Mouse (Mus musculus): ENCODE data around the gene Pla2g16. TPM values are rescaled to one million over a fixed set of nuclear protein-coding genes. Genes with fewer than 3 reads are reported as not detected.
A peak's percentile ranks its signal among the peaks of the same experiment; 100 is the strongest.

Gene Pla2g16
- polyA plus RNA-seq, 1 experiment from 2014 or later = 2.7 TPM

DNA sequence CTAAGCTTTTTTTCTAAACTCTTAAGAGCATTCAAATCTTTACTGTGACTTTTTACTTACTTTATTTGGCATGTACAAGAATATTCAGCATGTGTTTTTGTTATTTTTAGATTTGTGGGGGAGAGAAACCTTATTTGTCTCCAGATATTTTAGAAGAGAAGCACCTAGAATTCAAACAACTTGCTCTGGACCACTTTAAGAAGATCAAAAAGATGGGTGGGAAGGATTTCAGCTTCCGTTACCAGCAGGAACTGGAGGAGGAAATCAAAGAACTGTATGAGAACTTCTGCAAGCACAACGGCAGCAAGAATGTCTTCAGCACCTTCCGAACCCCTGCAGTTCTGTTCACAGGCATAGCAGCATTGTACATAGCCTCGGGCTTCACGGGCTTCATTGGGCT lies 25.4 kb upstream of the Pla2g16 start:
- Histone ChIP-seq H3K9me3 (ENCODE audit: control insufficient read depth, low read length) (no peaks in the 10 kb centered on the region), H3K27me3 (ENCODE audit: control insufficient read depth, insufficient read depth, low read length) (no peaks in the 10 kb centered on the region), H3K9ac (ENCODE audit: low read depth, low read length) (no peak overlapping the region), H3K4me1 (replicated peaks; ENCODE audit: control insufficient read depth, insufficient read depth, low read length) (no peaks in the 10 kb centered on the region), H3K4me2 (replicated peaks; ENCODE audit: low read depth, low read length) (no peak overlapping the region), H3K36me3 (ENCODE audit: control insufficient read depth, insufficient read depth, low read length) (no peaks in the 10 kb centered on the region), H3K27ac (ENCODE audit: low read depth, low read length) (no peak overlapping the region), H3K4me3 (ENCODE audit: low read depth, low read length) (no peak overlapping the region)
- ATAC-seq (ENCODE audit: low FRiP score) (no peak), DNase-seq (ENCODE audit: low spot score) (no peak)
- WGBS = 90% methylated on average over 5 of the region's 5 CpGs

DNA sequence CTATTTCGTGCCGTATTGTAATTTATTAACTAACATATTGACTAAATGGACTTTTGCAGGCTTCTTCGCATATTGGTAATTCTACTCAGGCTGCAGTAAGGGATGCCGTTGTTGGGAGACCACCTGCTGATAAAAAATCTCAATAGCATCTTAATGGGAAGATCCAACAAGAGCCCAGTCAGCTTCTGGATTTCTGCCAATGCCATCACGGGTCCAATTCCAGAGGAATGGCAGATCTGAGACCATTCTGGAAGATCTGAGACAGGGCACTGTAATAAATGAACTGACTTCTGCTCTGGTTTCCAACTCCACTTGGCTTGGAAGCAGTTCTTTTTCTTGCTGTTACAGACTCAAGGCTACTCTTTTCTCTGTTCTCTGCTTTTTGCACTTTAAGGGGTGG lies 23.4 kb upstream of the Pla2g16 start:
- no peak for DNase-seq (ENCODE audit: low spot score)

DNA sequence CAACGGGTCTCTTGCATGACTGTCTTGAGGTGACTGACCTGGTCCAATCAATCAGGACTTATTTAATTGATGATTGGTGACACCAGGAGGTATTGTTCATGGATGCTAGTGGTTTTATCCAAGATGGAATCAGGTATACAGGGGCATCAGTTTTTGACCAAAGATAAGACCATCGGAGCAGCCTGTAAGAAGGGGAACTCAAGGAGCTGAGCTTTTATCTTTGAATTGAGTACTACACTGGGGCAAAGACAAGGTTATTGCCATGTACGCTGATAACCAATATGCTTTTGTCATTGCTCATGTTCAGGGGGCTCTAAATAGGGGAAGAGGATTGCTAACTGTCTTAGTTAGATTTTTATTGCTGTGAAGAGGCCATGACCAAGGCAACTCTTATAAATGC lies 8.3 kb upstream of the Pla2g16 start:
- Histone ChIP-seq H3K9me3 (ENCODE audit: control insufficient read depth, low read length) (no peaks in the 10 kb centered on the region), H3K36me3 (ENCODE audit: control insufficient read depth, insufficient read depth, low read length) (no peaks in the 10 kb centered on the region), H3K4me3 (ENCODE audit: low read depth, low read length) (no peak overlapping the region), H3K27me3 (ENCODE audit: control insufficient read depth, insufficient read depth, low read length) (no peaks in the 10 kb centered on the region), H3K9ac (ENCODE audit: low read depth, low read length) (no peak overlapping the region), H3K4me1 (replicated peaks; ENCODE audit: control insufficient read depth, insufficient read depth, low read length) (no peaks in the 10 kb centered on the region), H3K4me2 (replicated peaks; ENCODE audit: low read depth, low read length) (no peak overlapping the region), H3K27ac (ENCODE audit: low read depth, low read length) (no peak overlapping the region)
- WGBS = 86% methylated on average over 3 of the region's 3 CpGs
- DNase-seq (ENCODE audit: low spot score) = no peak
- no peak for ATAC-seq (ENCODE audit: low FRiP score)

More for the DNA sequence above, 23.4 kb upstream of the Pla2g16 start:
- H3K4me3 ChIP-seq (ENCODE audit: low read depth, low read length) = no peak overlapping the region
- no peaks in the 10 kb centered on the region for H3K36me3 ChIP-seq (ENCODE audit: control insufficient read depth, insufficient read depth, low read length)
- H3K9ac ChIP-seq (ENCODE audit: low read depth, low read length) = no peak overlapping the region
- no peak overlapping the region for H3K4me2 ChIP-seq (replicated peaks; ENCODE audit: low read depth, low read length)
- no peaks in the 10 kb centered on the region for H3K27me3 ChIP-seq (ENCODE audit: control insufficient read depth, insufficient read depth, low read length)
- H3K9me3 ChIP-seq (ENCODE audit: control insufficient read depth, low read length) = no peaks in the 10 kb centered on the region
- no peaks in the 10 kb centered on the region for H3K4me1 ChIP-seq (replicated peaks; ENCODE audit: control insufficient read depth, insufficient read depth, low read length)
- H3K27ac ChIP-seq (ENCODE audit: low read depth, low read length) = no peak overlapping the region
- no peak for ATAC-seq (ENCODE audit: low FRiP score)
- 85% methylated on average over 5 of the region's 5 CpGs for WGBS

DNA sequence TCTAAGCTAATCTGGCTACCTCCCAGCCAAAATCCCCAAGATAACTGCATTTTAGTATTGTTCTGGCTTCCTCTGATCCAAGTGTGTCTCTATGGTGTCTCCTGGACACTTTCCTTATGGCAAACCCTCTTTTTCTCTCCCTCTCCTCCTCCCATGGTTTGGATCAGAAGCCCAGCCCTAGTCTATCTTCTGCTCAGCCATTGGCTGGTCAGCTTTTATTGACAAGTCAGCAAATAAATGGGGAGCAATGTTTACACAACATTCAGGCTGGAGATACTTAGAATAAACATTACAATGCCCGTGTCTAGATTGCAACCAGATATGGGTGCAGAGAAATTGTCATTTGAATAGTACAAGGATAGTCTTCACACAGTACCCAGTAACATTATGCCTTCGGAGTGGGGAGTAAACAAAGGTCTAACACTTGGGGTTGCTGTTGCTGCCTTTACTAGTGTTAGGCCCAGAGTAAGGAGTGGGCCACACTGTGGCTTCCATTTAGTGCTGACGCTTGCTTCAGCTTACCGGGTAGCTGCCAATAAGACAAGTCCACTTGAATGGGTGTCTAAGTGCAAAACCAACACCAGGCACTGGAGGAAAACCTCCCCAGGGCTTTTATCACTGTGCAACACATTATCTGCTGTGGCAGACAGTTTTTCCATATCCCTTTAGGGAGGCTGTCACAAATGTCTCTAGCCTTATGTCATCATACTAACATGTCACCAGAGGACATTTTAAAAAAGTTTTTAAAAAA lies 5.5 kb upstream of the Pla2g16 start:
- H3K27me3 ChIP-seq (ENCODE audit: control insufficient read depth, insufficient read depth, low read length) = no peaks in the 10 kb centered on the region
- H3K4me3 ChIP-seq (ENCODE audit: low read depth, low read length) = no peak overlapping the region
- no peak for DNase-seq (ENCODE audit: low spot score)
- H3K4me1 ChIP-seq (replicated peaks; ENCODE audit: control insufficient read depth, insufficient read depth, low read length) = no peaks in the 10 kb centered on the region
- ATAC-seq (ENCODE audit: low FRiP score) = no peak
- 70% methylated on average over 4 of the region's 4 CpGs for WGBS
- H3K4me2 ChIP-seq (replicated peaks; ENCODE audit: low read depth, low read length) = no peak overlapping the region
- H3K27ac ChIP-seq (ENCODE audit: low read depth, low read length) = no peak overlapping the region
- H3K9me3 ChIP-seq (ENCODE audit: control insufficient read depth, low read length) = no peaks in the 10 kb centered on the region
- no peak overlapping the region for H3K9ac ChIP-seq (ENCODE audit: low read depth, low read length)
- no peaks in the 10 kb centered on the region for H3K36me3 ChIP-seq (ENCODE audit: control insufficient read depth, insufficient read depth, low read length)

DNA sequence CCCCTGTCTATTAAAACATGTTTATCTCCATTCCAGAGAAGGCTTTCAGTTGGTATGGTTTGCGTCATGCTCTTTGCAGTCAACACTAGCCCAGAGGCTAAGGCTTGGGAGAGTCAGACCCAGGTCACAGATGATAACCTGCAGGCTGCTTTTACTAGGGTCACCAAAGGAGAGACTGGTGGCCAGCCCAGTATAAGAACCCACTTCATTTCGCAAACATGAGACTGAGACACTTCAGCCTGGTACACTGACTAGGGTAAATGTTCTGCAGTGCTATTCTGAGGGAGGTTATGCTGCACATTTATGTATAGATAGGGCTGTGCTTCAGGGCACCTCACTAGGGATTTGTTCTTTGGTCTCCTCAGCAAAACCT lies 5.0 kb upstream of the Pla2g16 start:
- DNase-seq (ENCODE audit: low spot score) (no peak), ATAC-seq (ENCODE audit: low FRiP score) (no peak)
- H3K27me3 ChIP-seq (ENCODE audit: control insufficient read depth, insufficient read depth, low read length) = no peaks in the 10 kb centered on the region
- no peak overlapping the region for H3K4me2 ChIP-seq (replicated peaks; ENCODE audit: low read depth, low read length)
- 93% methylated on average over 2 of the region's 2 CpGs for WGBS
- no peak overlapping the region for H3K9ac ChIP-seq (ENCODE audit: low read depth, low read length)
- H3K27ac ChIP-seq (ENCODE audit: low read depth, low read length) = no peak overlapping the region
- H3K9me3 ChIP-seq (ENCODE audit: control insufficient read depth, low read length) = no peaks in the 10 kb centered on the region
- no peaks in the 10 kb centered on the region for H3K36me3 ChIP-seq (ENCODE audit: control insufficient read depth, insufficient read depth, low read length)
- H3K4me3 ChIP-seq (ENCODE audit: low read depth, low read length) = no peak overlapping the region
- no peaks in the 10 kb centered on the region for H3K4me1 ChIP-seq (replicated peaks; ENCODE audit: control insufficient read depth, insufficient read depth, low read length)

DNA sequence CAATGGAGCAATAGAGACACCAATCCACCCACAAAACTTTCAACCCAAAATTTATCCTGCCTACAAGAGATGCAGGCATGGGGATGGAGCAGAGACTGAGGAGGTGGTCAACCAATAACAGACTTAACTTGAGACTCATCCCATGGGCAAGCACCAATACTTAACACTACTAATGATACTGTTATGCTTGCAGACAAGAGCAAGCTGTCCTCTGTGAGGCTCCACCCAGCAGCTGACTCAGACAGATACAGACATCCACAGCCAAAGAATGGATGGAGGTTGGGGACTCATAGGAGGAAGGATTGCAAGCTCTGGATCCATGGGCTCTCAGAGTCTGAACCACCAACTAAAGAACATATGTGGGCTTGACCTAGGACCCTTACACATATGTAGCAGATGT lies 3.8 kb upstream of the Pla2g16 start:
- Histone ChIP-seq H3K9ac (ENCODE audit: low read depth, low read length) (no peak overlapping the region), H3K36me3 (ENCODE audit: control insufficient read depth, insufficient read depth, low read length) (no peaks in the 10 kb centered on the region), H3K4me3 (ENCODE audit: low read depth, low read length) (no peak overlapping the region), H3K9me3 (ENCODE audit: control insufficient read depth, low read length) (no peaks in the 10 kb centered on the region), H3K27ac (ENCODE audit: low read depth, low read length) (no peak overlapping the region), H3K27me3 (ENCODE audit: control insufficient read depth, insufficient read depth, low read length) (peaks cover 3% of the 10 kb centered on the region; the same call in 1 of the 2 replicates), H3K4me1 (replicated peaks; ENCODE audit: control insufficient read depth, insufficient read depth, low read length) (peaks cover 3% of the 10 kb centered on the region), H3K4me2 (replicated peaks; ENCODE audit: low read depth, low read length) (no peak overlapping the region)
- DNase-seq (ENCODE audit: low spot score) = no peak
- no peak for ATAC-seq (ENCODE audit: low FRiP score)

DNA sequence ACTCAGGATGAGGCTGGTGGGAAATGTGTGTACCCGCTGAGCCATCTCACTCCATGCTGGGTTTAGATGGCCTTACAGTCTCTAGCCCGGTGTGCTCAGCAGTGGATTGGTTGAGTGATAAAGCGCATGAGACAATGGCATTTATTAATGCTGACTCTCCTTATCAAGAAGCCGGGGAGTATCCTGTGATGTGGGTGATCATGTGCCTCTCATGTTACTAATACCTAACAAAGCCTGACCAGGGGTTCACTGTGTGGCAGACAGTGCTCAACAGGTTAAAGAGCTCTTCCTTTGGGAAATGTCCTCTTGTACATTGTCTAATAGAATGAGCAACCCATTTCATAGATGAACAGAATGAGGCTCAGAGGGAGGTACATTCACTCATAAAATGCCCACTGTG lies 2.4 kb upstream of the Pla2g16 start:
- ATAC-seq (ENCODE audit: low FRiP score) = no peak
- WGBS = 75% methylated on average over 4 of the region's 4 CpGs

DNA sequence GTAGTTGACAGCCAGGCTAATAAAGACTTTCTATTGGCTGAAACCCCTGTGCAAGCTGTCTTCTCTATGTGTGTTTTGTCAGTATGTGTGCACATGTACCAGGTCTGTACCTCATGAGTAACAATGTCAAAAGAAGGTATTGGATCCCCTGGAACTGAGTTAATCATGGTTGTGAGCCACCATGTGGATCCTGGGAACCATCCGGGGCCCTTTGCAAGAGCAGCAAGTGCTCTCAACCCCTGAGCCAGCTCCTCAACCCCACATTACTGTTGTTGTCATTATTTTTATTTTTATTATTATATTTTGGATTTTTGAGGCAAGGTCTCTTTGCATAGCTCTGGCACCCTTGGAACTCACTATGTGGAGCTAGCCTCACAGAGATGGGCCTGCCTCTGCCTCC lies 618 bp upstream of the Pla2g16 start:
- Histone ChIP-seq H3K27ac (ENCODE audit: low read depth, low read length) (no peak overlapping the region), H3K27me3 (ENCODE audit: control insufficient read depth, insufficient read depth, low read length) (peaks cover 3% of the 10 kb centered on the region; the same call in 1 of the 2 replicates), H3K9ac (ENCODE audit: low read depth, low read length) (no peak overlapping the region), H3K4me1 (replicated peaks; ENCODE audit: control insufficient read depth, insufficient read depth, low read length) (peaks cover 3% of the 10 kb centered on the region), H3K4me3 (ENCODE audit: low read depth, low read length) (no peak overlapping the region), H3K9me3 (ENCODE audit: control insufficient read depth, low read length) (no peaks in the 10 kb centered on the region), H3K36me3 (ENCODE audit: control insufficient read depth, insufficient read depth, low read length) (no peaks in the 10 kb centered on the region), H3K4me2 (replicated peaks; ENCODE audit: low read depth, low read length) (no peak overlapping the region)
- ATAC-seq (ENCODE audit: low FRiP score) (no peak), DNase-seq (ENCODE audit: low spot score) (no peak)
- WGBS = 94% methylated on average over 1 of the region's 1 CpGs

More for the DNA sequence above, 2.4 kb upstream of the Pla2g16 start:
- no peak for DNase-seq (ENCODE audit: low spot score)
- H3K9me3 ChIP-seq (ENCODE audit: control insufficient read depth, low read length) = no peaks in the 10 kb centered on the region
- H3K4me3 ChIP-seq (ENCODE audit: low read depth, low read length) = no peak overlapping the region
- H3K9ac ChIP-seq (ENCODE audit: low read depth, low read length) = no peak overlapping the region
- H3K27ac ChIP-seq (ENCODE audit: low read depth, low read length) = no peak overlapping the region
- H3K4me2 ChIP-seq (replicated peaks; ENCODE audit: low read depth, low read length) = no peak overlapping the region
- H3K27me3 ChIP-seq (ENCODE audit: control insufficient read depth, insufficient read depth, low read length) = peaks cover 3% of the 10 kb centered on the region; the same call in 1 of the 2 replicates
- H3K36me3 ChIP-seq (ENCODE audit: control insufficient read depth, insufficient read depth, low read length) = no peaks in the 10 kb centered on the region
- peaks cover 3% of the 10 kb centered on the region for H3K4me1 ChIP-seq (replicated peaks; ENCODE audit: control insufficient read depth, insufficient read depth, low read length)

DNA sequence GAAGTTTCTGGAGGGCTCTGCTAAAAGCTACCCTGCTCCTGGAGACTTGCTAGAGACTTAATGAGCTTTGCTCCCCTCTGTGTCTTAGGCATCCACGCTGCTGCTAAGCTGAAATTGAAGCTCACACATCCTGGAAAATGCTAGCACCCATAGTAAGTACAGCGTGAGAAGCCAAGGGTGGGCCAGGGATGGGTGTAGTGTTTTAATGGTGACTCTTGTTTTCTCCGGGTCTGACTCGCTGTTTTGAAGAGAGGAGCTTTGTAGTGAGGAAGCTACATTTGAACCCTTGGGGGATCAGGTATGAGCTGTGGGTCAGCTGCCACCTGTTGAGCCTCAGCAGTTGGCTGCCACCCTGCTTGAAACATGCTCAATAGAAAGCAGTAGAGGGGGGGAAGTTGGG lies 585 bp downstream of the Pla2g16 start:
- no peak; the same call in 1 of the 2 replicates for ATAC-seq (ENCODE audit: low FRiP score)
- Histone ChIP-seq H3K9ac (ENCODE audit: low read depth, low read length) (no peak overlapping the region), H3K4me1 (replicated peaks; ENCODE audit: control insufficient read depth, insufficient read depth, low read length) (peaks cover 3% of the 10 kb centered on the region), H3K27ac (ENCODE audit: low read depth, low read length) (no peak overlapping the region), H3K27me3 (ENCODE audit: control insufficient read depth, insufficient read depth, low read length) (peaks cover 3% of the 10 kb centered on the region; the same call in 1 of the 2 replicates), H3K4me3 (ENCODE audit: low read depth, low read length) (peak overlapping the region; percentile 25), H3K9me3 (ENCODE audit: control insufficient read depth, low read length) (no peaks in the 10 kb centered on the region), H3K36me3 (ENCODE audit: control insufficient read depth, insufficient read depth, low read length) (no peaks in the 10 kb centered on the region), H3K4me2 (replicated peaks; ENCODE audit: low read depth, low read length) (peak overlapping the region; percentile 71)
- WGBS = 10% methylated on average over 4 of the region's 4 CpGs
- no peak for DNase-seq (ENCODE audit: low spot score)

All from hindbrain, embryonic 11.5 days (tissue).